Mouse (Mus musculus) CH12.LX (cell line): ENCODE data around the gene Slc17a6. TPM values are rescaled to one million over a fixed set of nuclear protein-coding genes. Genes with fewer than 3 reads are reported as not detected.

ENCODE experiments used
- DNase-seq: peaks from one replicate; pipeline ENCODE4 v3.0.0-alpha.2; 2013; ENCODE audit errors: extremely low read depth
- H3K27ac ChIP-seq: 2 replicates; pipeline ENCODE4 v1.5.1; 2012; ENCODE audit warnings: low read depth, mild to moderate bottlenecking, control low read depth, moderate library complexity; ENCODE audit not compliant: insufficient read depth
- H3K27me3 ChIP-seq: replicated peaks from 2 replicates; pipeline ENCODE3; 2012; ENCODE audit warnings: inconsistent platforms
- H3K36me3 ChIP-seq, 2 experiments: replicated peaks in 1 of 2; 2 replicates each; pipeline versions ENCODE3 to v1.6.1; 2012; ENCODE audit warnings: inconsistent platforms in 1 of 2, low read length in 1 of 2, mild to moderate bottlenecking in 1 of 2, mixed read lengths in 1 of 2, moderate library complexity in 1 of 2; ENCODE audit not compliant: control insufficient read depth in 1 of 2, insufficient read depth in 1 of 2
- H3K4me1 ChIP-seq, 2 experiments: 2 replicates each; pipeline ENCODE4 v1.6.1; 2012; ENCODE audit warnings: inconsistent platforms in 1 of 2, moderate library complexity in 1 of 2; ENCODE audit not compliant: insufficient read depth in 2 of 2, control insufficient read depth in 1 of 2
- H3K4me2 ChIP-seq: 2 replicates; pipeline ENCODE4 v1.6.1; 2012; ENCODE audit warnings: low read depth, mild to moderate bottlenecking, control low read depth; ENCODE audit not compliant: poor library complexity, insufficient read depth, severe bottlenecking
- H3K4me3 ChIP-seq, 3 experiments: fragments of 150-350 bp in 1 of 3; sonication (generic) in 1 of 3; replicated peaks in 1 of 3; 2 replicates each; pipeline versions ENCODE3 to v1.5.1; 2011 to 2012; ENCODE audit warnings: low read depth in 2 of 3, low read length in 2 of 3, mild to moderate bottlenecking in 2 of 3, moderate library complexity in 2 of 3, control low read depth in 1 of 3, improper control_type of control experiment in 1 of 3, inconsistent platforms in 1 of 3, mixed read lengths in 1 of 3; ENCODE audit not compliant: poor library complexity in 1 of 3
- H3K79me2 ChIP-seq: replicated peaks from 2 replicates; pipeline ENCODE4 v1.6.1; 2012; ENCODE audit warnings: mild to moderate bottlenecking, moderate library complexity; ENCODE audit not compliant: control insufficient read depth, poor library complexity, insufficient read depth, severe bottlenecking; ENCODE audit errors: extremely low read depth
- H3K9ac ChIP-seq: 2 replicates; pipeline ENCODE4 v1.6.1; 2012; ENCODE audit warnings: low read depth, mild to moderate bottlenecking, control low read depth, moderate library complexity; ENCODE audit not compliant: insufficient read depth
- H3K9me3 ChIP-seq: replicated peaks from 2 replicates; pipeline ENCODE3; 2012; ENCODE audit warnings: low read length, inconsistent platforms, mixed read lengths
- CHD1 ChIP-seq: IDR thresholded peaks from 2 replicates; pipeline ENCODE4 v1.6.1; 2012; ENCODE audit warnings: low read depth, low read length, improper control_type of control experiment, inconsistent platforms
- CHD2 ChIP-seq: IDR thresholded peaks from 2 replicates; pipeline ENCODE4 v1.6.1; 2011; ENCODE audit warnings: low read length, improper control_type of control experiment
- CTCF ChIP-seq, 2 experiments: IDR thresholded peaks in 1 of 2; conservative IDR thresholded peaks in 1 of 2; 2 replicates each; pipeline ENCODE4 v1.5.1; 2011 to 2012; ENCODE audit warnings: low read depth in 2 of 2, low read length in 2 of 2, improper control_type of control experiment in 1 of 2, inconsistent platforms in 1 of 2, mild to moderate bottlenecking in 1 of 2, moderate library complexity in 1 of 2
- ELF1 ChIP-seq: IDR thresholded peaks from 2 replicates; pipeline ENCODE4 v1.6.1; 2014; ENCODE audit warnings: low read depth, mild to moderate bottlenecking, inconsistent platforms, low read length, improper control_type of control experiment
- ETS1 ChIP-seq: conservative IDR thresholded peaks from 2 replicates; pipeline ENCODE4 v1.6.1; 2012; ENCODE audit warnings: low read depth, mild to moderate bottlenecking, inconsistent platforms, low read length, improper control_type of control experiment, moderate library complexity
- GABPA ChIP-seq: IDR thresholded peaks from 2 replicates; pipeline ENCODE4 v1.6.1; 2012; ENCODE audit warnings: low read depth, low read length, improper control_type of control experiment, inconsistent platforms; ENCODE audit not compliant: insufficient replicate concordance
- HCFC1 ChIP-seq: IDR thresholded peaks from 2 replicates; pipeline ENCODE4 v1.6.1; 2012; ENCODE audit warnings: low read depth, mild to moderate bottlenecking, inconsistent platforms, low read length, improper control_type of control experiment
- JUN ChIP-seq: IDR thresholded peaks from 2 replicates; pipeline ENCODE4 v1.6.1; 2011; ENCODE audit warnings: low read depth, mild to moderate bottlenecking, low read length, improper control_type of control experiment, moderate library complexity; ENCODE audit not compliant: insufficient read depth
- JUND ChIP-seq: conservative IDR thresholded peaks from 2 replicates; pipeline ENCODE4 v1.6.1; 2011; ENCODE audit warnings: low read depth, low read length, improper control_type of control experiment
- MAFK ChIP-seq: IDR thresholded peaks from 2 replicates; pipeline ENCODE4 v1.6.1; 2011; ENCODE audit warnings: low read length, improper control_type of control experiment; ENCODE audit not compliant: insufficient replicate concordance
- MEF2A ChIP-seq: IDR thresholded peaks from 2 replicates; pipeline ENCODE4 v1.6.1; 2014; ENCODE audit warnings: low read depth, mild to moderate bottlenecking, inconsistent platforms, low read length, improper control_type of control experiment, borderline replicate concordance
- MXI1 ChIP-seq: IDR thresholded peaks from 2 replicates; pipeline ENCODE4 v1.6.1; 2011; ENCODE audit warnings: mild to moderate bottlenecking, low read depth, low read length, improper control_type of control experiment
- NELFE ChIP-seq: IDR thresholded peaks from 2 replicates; pipeline ENCODE4 v1.6.1; 2011; ENCODE audit warnings: low read depth, low read length, improper control_type of control experiment
- RCOR1 ChIP-seq: conservative IDR thresholded peaks from 2 replicates; pipeline ENCODE4 v1.6.1; 2012; ENCODE audit warnings: low read depth, mild to moderate bottlenecking, inconsistent platforms, low read length, improper control_type of control experiment
- SIN3A ChIP-seq: IDR thresholded peaks from 2 replicates; pipeline ENCODE4 v1.6.1; 2012; ENCODE audit warnings: low read length, improper control_type of control experiment, inconsistent platforms
- SMC3 ChIP-seq: IDR thresholded peaks from 2 replicates; pipeline ENCODE4 v1.6.1; 2011; ENCODE audit warnings: low read depth, low read length, improper control_type of control experiment
- TBP ChIP-seq: conservative IDR thresholded peaks from 2 replicates; pipeline ENCODE4 v1.6.1; 2011; ENCODE audit warnings: low read depth, low read length, improper control_type of control experiment
- USF1 ChIP-seq: IDR thresholded peaks from 2 replicates; pipeline ENCODE4 v1.6.1; 2014; ENCODE audit warnings: low read depth, mild to moderate bottlenecking, inconsistent platforms, low read length, improper control_type of control experiment
- USF2 ChIP-seq: conservative IDR thresholded peaks from 2 replicates; pipeline ENCODE4 v1.6.1; 2011; ENCODE audit warnings: low read depth, low read length, improper control_type of control experiment
- ZC3H11A ChIP-seq: IDR thresholded peaks from 2 replicates; pipeline ENCODE4 v1.6.1; 2012; ENCODE audit warnings: low read depth, mild to moderate bottlenecking, inconsistent platforms, low read length, improper control_type of control experiment
- dilution Hi-C: fragments of 300-500 bp; cut with MboI; formaldehyde crosslinking; loops from 2 replicates; pipeline ENCODE4 v1.14.3; 2020; ENCODE audit warnings: low sequenced_read_pairs; ENCODE audit not compliant: extremely low pct_unique_long_range_greater_than_20kb, extremely low pct_ligation_motif_present
- in situ Hi-C: fragments of 300-500 bp; cut with MboI; formaldehyde crosslinking; loops from 3 replicates; pipeline ENCODE4 v1.14.3; 2019; ENCODE audit warnings: low sequenced_read_pairs, low pct_ligation_motif_present, low pct_unique_long_range_greater_than_20kb, mixed read lengths
- polyA plus RNA-seq: library from polyadenylated mRNA; unstranded; fragments of >175 nt; gene quantifications from 2 replicates; pipeline ENCODE4 v1.2.1, GENCODE M21; 2012; ENCODE audit warnings: low read depth; ENCODE audit not compliant: insufficient read length
- total RNA-seq, 2 experiments: library from RNA; depleted of rRNA; stranded (reverse); fragments of 300-350 nt in 1 of 2; fragments of >200 nt in 1 of 2; gene quantifications; 2 replicates each; pipeline ENCODE4 v1.2.3; 2012 to 2014

Slc17a6 gene
- total and polyA plus RNA-seq, 3 experiments: not detected

DNA sequence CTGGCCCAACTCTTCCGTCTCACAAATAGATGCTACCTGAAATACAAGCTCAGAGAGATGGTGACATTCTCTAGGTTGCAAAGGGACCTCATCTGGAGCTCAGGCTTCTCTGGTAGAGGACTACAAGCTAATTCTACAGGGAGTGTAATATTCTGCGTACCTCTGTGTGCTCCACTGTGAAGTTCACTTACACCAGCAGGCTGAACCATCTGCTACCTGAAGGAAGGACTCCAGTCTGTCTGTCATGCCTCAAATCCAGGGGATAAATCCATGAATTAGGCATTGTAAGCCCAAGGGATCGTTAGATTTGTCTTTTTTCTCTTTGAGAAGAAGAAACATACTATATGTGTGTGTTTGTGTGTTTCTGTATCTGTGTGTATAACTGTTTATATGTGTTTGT is 9.4 kb downstream of the Slc17a6 start:
- in situ Hi-C loops (no loop called here), dilution Hi-C loops (no loop called here)
- H3K79me2 ChIP-seq: no peaks in the 10 kb centered on the region
- H3K9ac ChIP-seq: no peak overlapping the region
- H3K27ac ChIP-seq: no peak overlapping the region
- no peaks in the 10 kb centered on the region for H3K27me3 ChIP-seq
- H3K9me3 ChIP-seq: peaks cover 17% of the 10 kb centered on the region
- H3K4me1 ChIP-seq: no peaks in the 10 kb centered on the region
- DNase-seq: no peak
- H3K4me2 ChIP-seq: no peak overlapping the region
- H3K4me3 ChIP-seq: no peak overlapping the region
- TF ChIP-seq MXI1 (no peak), JUND (no peak), ETS1 (no peak), CTCF (conservative IDR thresholded peaks at IDR 0.05 in 1 of 2, IDR thresholded peaks at IDR 0.05 in 1 of 2; ENCODE audit: low read depth in 2 of 2, low read length in 2 of 2) (no peak), CHD1 (no peak), USF1 (no peak), USF2 (no peak), ZC3H11A (no peak), ELF1 (no peak), GABPA (no peak), TBP (no peak), NELFE (no peak), MEF2A (no peak), JUN (no peak), RCOR1 (no peak), MAFK (no peak), SMC3 (no peak), HCFC1 (no peak), CHD2 (no peak), SIN3A (no peak)
- no peaks in the 10 kb centered on the region for H3K36me3 ChIP-seq

DNA sequence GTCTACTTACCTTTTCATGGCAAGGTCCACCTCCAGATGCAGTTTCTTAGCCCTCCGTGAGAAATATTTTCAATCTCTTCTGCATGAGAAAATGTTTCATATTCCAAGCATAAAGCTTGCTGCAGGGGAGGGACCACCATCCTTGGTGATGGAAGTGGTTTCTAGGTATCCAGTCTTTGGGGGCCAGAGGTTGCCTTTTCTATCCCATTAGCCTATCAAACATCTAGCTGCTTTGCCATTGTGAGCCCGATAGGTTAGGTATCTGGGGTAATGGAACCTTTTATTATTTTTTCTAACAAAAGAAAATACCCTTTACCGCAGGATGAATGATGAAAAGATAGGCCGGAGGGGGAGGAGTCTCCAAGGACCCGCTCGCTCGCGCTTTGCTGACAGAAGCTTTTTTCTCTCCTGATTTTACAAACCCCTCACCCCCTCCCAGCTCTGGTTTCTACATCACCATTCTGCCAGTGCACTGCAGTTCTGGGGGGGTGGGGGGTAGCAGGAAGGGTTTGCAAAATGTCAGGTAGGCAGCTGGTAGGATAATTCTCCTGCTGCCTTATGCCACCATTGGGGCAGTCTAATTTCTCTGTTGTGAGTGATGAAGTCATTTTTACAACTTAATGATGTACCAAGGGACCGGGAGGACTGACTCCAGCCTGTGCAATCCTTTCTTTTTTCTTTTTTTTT is 10.9 kb downstream of the Slc17a6 start:
- no peak overlapping the region for H3K27ac ChIP-seq
- TF ChIP-seq MAFK: no peak
- TF ChIP-seq GABPA: no peak
- TF ChIP-seq JUN: no peak
- no peak for TF ChIP-seq HCFC1
- H3K4me3 ChIP-seq: no peak overlapping the region
- no peaks in the 10 kb centered on the region for H3K27me3 ChIP-seq
- dilution Hi-C loops (no loop called here), in situ Hi-C loops (no loop called here)
- H3K9me3 ChIP-seq: peaks cover 8% of the 10 kb centered on the region
- no peaks in the 10 kb centered on the region for H3K4me1 ChIP-seq
- no peaks in the 10 kb centered on the region for H3K36me3 ChIP-seq
- DNase-seq: no peak
- H3K9ac ChIP-seq: no peak overlapping the region
- H3K4me2 ChIP-seq: no peak overlapping the region
- no peaks in the 10 kb centered on the region for H3K79me2 ChIP-seq
